Mouse (Mus musculus): Measurements from ENCODE around the gene Dkkl1.
"Not testable (repeated sequence)": the region's sequence is repeated elsewhere in the genome, so short reads cannot be mapped to it uniquely, and the experiment has no call there.

Gene Dkkl1

DNA sequence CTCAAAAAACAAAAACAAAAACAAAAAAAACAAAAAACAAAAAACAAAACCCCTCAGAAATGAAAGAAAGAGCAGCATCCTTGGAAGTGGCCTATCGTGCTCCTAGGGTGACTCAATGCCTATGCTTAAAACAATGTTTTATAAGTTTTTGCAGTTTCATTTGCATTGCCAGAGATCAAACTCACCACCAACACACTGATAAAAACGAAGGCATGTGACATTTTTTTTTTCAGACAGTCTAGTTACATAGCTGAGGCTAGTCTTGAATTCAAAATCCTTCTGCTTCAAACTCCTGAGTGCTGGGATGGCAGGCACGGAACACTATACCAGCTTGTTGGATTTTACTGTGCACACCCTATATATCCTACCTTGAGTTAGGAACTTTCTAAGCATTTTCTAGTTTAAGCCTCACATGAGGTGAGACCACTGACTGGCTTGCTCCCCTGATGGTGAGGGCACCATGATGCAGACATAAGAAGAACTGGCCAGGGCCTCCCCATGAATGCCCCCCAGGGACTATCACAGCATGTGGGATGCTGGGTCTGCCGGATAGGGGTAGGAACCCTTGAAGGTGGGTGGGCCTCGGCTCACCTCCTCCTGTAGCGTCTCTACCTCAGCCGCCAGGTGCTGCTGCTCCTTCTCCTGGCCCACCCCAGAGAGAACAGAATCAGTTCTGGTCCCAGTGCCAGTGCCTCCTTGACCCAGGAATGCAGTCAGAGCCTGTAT, 19.2 kb downstream of the Dkkl1 start:
- no peak for DNase-seq

- no peak for DNase-seq
These were observed 20.1 kb downstream of the Dkkl1 start for GRCm38 (mm10) chr7:45191803-45192363.

- DNase-seq = no peak
These were observed 20.8 kb downstream of the Dkkl1 start for GRCm38 (mm10) chr7:45191161-45191560.

DNA sequence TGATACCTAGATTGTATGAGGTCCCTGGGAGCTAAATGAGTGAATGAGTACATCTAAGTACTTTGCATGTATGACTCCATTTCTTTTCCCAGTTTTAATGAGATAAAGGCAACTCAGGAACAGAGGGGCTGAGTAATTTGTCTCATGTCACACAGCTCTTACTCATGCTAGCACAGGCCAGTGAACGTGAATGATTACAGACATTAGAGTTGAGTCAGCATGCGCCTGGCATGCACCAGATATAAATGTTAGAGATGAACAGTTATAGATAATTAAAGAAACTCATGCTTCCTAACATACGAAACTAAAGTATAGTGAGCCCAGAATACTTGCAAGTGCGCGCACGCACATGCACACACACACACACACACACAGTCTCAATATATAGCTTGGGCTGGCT, 21.8 kb downstream of the Dkkl1 start:
- no peak for DNase-seq

GRCm38 (mm10) chr7:45189600-45189999, 22.3 kb downstream of the Dkkl1 start:
- DNase-seq = no peak

GRCm38 (mm10) chr7:45185921-45186320, 26.0 kb downstream of the Dkkl1 start:
- no peak for DNase-seq

- no peak for DNase-seq
These were observed 28.3 kb downstream of the Dkkl1 start for GRCm38 (mm10) chr7:45183672-45184071.

DNA sequence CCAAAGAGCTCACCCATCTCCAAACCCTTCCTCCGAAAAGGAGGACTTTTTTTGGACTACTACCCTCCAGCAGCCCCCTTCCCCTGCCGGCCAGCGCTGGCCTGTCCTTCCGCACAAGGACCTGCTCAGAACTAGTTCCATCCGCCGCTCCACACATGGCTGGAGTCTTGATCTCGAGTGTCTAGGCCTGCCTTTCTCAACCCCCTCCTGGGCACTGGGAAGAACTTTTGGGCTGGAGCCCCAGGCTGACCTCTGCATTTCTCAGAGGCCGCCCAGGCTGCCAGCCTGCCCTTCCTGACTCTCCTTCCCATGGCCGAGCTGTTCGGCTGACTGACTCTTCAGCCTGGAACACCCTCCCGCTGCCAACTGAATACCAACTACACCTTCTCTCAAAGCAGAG, 29.3 kb downstream of the Dkkl1 start:
- no peak for DNase-seq

DNA sequence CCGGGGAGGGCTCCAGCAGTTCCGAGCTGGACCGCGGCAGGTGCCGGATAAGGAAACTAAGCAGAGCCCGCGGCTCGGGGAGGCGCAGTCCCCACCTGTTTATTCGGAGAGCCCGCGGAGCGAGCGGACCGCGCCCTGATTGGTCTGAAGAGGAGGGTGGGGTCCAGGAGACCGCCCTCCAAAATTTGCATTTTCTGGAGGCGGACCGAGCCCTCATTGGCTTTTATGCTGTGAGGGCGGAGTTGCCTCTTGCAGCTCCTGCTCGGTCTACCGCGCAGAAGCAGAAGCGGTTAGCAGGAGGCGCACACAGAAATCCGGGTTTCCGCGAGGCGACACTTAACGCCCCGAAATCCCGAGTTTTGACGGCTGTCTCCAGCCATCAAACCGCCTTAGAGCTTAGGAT, 29.7 kb downstream of the Dkkl1 start:
- peak; percentile 99 for DNase-seq

- no peak for DNase-seq
These were observed 30.4 kb downstream of the Dkkl1 start for GRCm38 (mm10) chr7:45181540-45181939.

GRCm38 (mm10) chr7:45180896-45181477, 31.0 kb downstream of the Dkkl1 start, which contains the start of gene Pth2:
TSS of gene Pth2 (plus strand) at chr7:45180995.
- DNase-seq = no peak

GRCm38 (mm10) chr7:45179469-45179868, 32.5 kb downstream of the Dkkl1 start, which contains the start of gene Gfy:
TSS of gene Gfy (minus strand) at chr7:45179569.
- DNase-seq = no peak

- no peak for DNase-seq
These were observed 33.4 kb downstream of the Dkkl1 start for GRCm38 (mm10) chr7:45178550-45178949.

DNA sequence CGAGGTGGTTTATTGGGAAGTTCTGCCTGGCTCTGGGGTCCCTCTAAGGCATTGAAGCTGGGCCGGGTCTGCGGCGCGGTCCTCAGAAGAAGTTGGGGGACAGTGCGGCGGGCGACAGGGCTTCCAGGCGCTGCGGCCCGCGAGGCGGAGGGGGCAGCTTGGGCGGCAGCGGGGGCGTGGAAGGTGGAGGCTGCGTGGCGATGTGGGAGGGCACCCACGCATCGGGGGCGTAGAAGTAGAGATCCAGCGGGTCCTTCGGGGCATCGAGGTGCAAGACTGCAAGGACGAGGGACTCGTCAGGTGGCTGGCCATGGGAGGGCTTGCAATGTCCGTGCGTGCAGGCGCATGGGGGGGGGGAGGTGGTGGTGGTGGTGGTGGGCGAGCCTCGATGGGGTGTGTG, 35.6 kb downstream of the Dkkl1 start:
- DNase-seq = no peak

DNA sequence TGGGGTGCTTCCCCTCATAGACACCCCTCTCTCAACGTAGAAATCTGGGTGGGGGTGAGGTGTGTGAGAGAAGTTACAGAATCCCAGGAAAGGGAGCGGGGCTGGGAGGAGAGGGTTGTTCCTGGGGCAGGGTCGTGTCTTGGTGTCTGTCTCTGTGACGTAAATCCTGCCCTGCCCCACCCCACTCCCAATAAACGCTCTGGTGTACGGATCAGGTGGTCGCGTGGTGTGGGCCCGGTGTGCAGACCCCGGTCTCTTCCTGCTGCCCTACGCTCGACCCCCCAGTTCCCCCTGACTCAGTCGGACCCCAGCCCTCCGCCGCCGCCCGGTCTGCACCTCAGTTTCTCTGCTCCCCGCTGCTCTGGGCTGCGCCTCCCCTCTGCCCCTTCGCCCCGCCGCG, 36.0 kb downstream of the Dkkl1 start:
- DNase-seq = no peak

DNA sequence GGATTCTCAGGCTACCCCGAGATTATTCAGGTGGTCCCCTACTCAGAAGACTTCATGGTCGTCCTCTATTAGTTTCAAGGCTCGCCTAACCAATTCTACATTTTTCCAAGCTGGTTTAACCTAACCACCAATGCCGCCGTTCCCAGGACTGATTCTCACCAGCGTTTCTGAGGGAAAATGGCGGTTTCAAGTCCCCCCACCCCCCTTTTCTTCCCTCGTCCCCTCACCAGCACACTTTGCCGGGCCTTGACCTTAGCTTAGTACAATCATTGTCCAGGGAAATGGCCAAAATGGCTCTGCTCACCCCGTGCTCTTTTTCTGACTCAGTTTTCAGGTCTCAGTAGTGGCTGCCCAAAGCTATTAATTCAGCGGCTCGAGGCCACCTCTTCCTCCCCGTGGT, 36.5 kb downstream of the Dkkl1 start:
- no peak for DNase-seq

- no peak for DNase-seq
These were observed 37.2 kb downstream of the Dkkl1 start for GRCm38 (mm10) chr7:45174567-45175280.

GRCm38 (mm10) chr7:45173772-45174171, 38.2 kb downstream of the Dkkl1 start:
- DNase-seq = not testable (repeated sequence)

DNA sequence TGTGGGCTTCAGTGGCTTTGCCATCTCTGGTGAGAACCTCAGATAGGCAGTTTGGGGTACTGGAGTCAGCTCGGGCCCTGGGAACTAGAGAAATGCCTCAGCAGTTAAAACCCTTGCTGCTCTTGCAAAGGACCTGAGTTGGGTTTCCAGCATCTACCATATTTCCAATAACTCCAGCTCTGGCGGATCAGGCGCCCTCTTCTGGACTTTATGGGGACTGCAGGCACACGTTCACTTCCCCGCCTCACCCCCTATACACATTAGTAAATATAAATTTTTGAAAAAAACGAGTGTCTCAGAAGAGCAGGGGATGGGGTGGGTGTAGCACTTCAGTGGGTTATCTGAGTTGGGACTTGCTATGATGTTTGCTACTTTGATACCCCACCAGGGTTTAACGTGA, 39.0 kb downstream of the Dkkl1 start:
- DNase-seq = no peak

GRCm38 (mm10) chr7:45169495-45169894, 42.5 kb downstream of the Dkkl1 start:
- no peak for DNase-seq

- DNase-seq = no peak
These were observed 43.3 kb downstream of the Dkkl1 start for GRCm38 (mm10) chr7:45168656-45169055.

DNA sequence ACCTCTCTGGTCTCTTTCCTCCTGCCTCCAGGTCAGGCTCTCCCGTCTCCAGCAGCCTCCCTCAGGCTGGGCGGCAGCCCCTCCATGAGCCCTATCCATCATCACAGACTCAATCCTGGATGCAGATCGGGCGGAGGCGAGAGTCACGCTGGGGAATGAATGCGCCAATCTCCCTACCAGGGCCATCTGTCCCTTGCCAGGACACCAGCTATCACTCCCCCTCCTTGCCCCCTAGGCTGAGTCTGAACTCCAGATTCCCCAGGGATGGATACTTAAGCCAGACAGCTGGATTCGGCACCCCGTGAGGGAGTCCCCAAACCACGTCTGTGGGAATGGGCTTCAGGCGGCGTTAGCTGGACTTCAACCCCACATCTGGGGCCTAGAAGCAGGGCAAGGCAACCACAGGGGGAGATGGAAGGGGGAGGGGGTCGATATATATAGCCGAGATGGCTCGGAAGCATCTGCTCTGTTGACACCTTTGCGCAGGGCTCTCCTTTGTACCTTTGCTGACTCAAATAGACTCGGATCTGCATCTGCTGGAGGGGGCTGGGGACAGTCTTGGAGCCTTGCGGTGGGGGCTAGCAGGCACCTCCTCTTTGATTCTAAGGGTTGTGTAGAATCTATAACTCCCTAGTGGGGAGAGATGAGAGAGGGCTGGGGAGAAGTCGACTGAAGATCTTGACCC, 44.0 kb downstream of the Dkkl1 start:
- no peak for DNase-seq

DNA sequence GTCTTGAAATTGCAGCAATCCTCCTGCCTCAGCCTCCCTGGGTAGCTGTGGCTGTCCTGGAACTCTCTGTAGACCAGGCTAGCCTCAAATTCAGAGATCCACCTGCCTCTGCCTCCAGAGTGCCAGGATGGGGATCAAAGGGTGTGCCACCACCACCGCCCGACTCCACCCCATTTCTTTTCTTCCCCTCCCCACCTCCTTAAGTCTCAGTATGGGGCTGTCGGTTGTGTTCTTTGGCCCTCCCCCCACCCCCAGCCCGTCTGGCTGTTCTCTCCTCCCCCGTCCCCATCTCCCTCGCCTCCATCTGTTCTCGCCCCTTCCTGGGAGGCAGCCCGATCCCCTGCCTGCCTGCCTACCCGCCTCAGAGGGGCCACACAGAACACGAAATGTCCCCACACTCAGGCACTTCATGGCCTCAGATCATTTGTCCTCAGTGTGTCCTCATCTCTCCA, 45.0 kb downstream of the Dkkl1 start:
- no peak for DNase-seq
